Mouse (Mus musculus) neural tube, embryonic 10.5 days (tissue): ENCODE measurements around the gene Rtf2.

Experiments
- DNase-seq: peaks from one replicate; pipeline ENCODE4 v3.0.0-alpha.2; 2017; ENCODE audit warnings: low spot score; ENCODE audit errors: extremely low spot score

Gene Rtf2

GRCm38 (mm10) chr2:172481654-172482385 is 41.5 kb downstream of the Rtf2 start:
- no peak for DNase-seq

- no peak for DNase-seq
These were observed 43.5 kb downstream of the Rtf2 start for GRCm38 (mm10) chr2:172483766-172484413.

GRCm38 (mm10) chr2:172484696-172485370 is 44.5 kb downstream of the Rtf2 start:
- DNase-seq, result no peak

GRCm38 (mm10) chr2:172496736-172497345 is 56.5 kb downstream of the Rtf2 start:
- no peak for DNase-seq

GRCm38 (mm10) chr2:172498823-172499222 is 58.5 kb downstream of the Rtf2 start:
- DNase-seq, result no peak

GRCm38 (mm10) chr2:172500752-172501316 is 60.5 kb downstream of the Rtf2 start:
- no peak for DNase-seq

- DNase-seq, result peak; percentile 79
These were observed 61.0 kb downstream of the Rtf2 start for GRCm38 (mm10) chr2:172501341-172501740.

- DNase-seq, result peak; percentile 38
These were observed 61.8 kb downstream of the Rtf2 start for GRCm38 (mm10) chr2:172502168-172502567.

- DNase-seq, result no peak
These were observed 65.8 kb downstream of the Rtf2 start for GRCm38 (mm10) chr2:172506121-172506520.

- no peak for DNase-seq
These were observed 69.8 kb downstream of the Rtf2 start for GRCm38 (mm10) chr2:172510056-172510712.

- no peak for DNase-seq
These were observed 70.5 kb downstream of the Rtf2 start for GRCm38 (mm10) chr2:172510899-172511298.

GRCm38 (mm10) chr2:172516407-172516992 is 76.1 kb downstream of the Rtf2 start:
- DNase-seq, result no peak
